Mouse (Mus musculus): ENCODE results near the gene Ebf1.

DNA sequence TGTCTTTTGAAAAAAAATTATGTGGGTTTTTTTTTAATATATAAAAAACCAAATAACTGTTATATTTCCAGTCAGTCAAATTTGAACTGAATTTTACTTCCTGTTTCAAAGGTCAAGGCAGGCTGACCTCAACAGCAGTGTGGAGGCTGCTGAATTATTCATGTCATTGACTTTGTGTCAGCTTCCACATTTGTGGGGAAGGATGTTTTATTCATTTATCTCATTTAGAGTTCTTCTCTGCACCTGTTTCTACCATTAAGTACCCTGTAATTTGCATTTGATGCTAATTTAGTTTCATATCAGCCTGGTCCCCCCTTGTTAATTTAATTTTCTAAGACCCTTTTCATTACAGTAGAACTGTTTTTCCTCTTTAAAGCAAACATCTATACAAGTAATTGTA lies 39.8 kb downstream of the Ebf1 start:
- TF ChIP-seq CTCF (IDR thresholded peaks at IDR 0.05; ENCODE audit: control insufficient read depth, insufficient read depth, insufficient replicate concordance, low read depth, low read length) (no peak), POLR2A (IDR thresholded peaks at IDR 0.05; ENCODE audit: control insufficient read depth, low read depth, low read length) (no peak)
